Mouse (Mus musculus): ENCODE data around the gene Celf1.

DNA sequence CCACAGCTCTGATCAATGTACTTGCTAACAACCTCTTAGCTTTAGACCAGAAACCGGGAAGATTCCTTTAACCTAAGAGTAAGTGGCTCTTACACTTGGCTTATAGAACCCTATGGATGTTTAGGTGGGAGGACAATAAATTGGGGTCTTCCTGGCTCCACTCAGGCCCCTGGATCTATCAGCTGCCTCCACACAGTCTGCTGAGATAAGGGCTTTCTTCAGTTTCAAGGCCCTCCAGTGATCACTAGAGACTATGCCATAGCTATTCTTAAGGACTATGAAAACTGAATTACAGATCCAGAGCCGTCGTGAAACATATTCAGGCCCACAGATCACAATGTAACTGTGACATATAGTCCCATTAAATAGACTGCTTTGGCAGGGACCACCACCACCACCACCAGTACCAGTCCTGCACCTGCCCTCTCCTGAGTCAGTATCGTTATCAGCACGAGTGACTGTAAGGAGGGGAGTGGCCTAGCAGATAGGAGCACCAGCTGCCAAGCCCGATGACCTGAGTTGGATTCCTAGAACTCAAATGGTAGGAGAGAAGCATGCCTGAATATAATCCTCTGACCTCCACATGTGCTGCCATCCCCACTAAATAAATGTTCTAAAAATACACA is 46.4 kb upstream of the Celf1 start:
- TF ChIP-seq ETS1 (conservative IDR thresholded peaks at IDR 0.05; ENCODE audit: low read depth, low read length) = no peak
- no peak for TF ChIP-seq MAZ (IDR thresholded peaks at IDR 0.05; ENCODE audit: low read depth, low read length)
- no peak for TF ChIP-seq POLR2A (IDR thresholded peaks at IDR 0.05; ENCODE audit: low read depth, low read length)
- no peak for TF ChIP-seq EP300 (IDR thresholded peaks at IDR 0.05; ENCODE audit: low read length)
- TF ChIP-seq BHLHE40 (IDR thresholded peaks at IDR 0.05; ENCODE audit: low read depth, low read length) = no peak
- no peak for TF ChIP-seq SMC3 (IDR thresholded peaks at IDR 0.05; ENCODE audit: low read depth, low read length)
- no peak for TF ChIP-seq CTCF (conservative IDR thresholded peaks at IDR 0.05 in 1 of 2, IDR thresholded peaks at IDR 0.05 in 1 of 2; ENCODE audit: low read depth in 2 of 2, low read length in 2 of 2)
- no peak for TF ChIP-seq ZNF384 (IDR thresholded peaks at IDR 0.05; ENCODE audit: low read depth, low read length)
- TF ChIP-seq USF2 (conservative IDR thresholded peaks at IDR 0.05; ENCODE audit: low read depth, low read length) = no peak
- no peak for TF ChIP-seq ELF1 (IDR thresholded peaks at IDR 0.05; ENCODE audit: low read depth, low read length)
- no peak for TF ChIP-seq HCFC1 (IDR thresholded peaks at IDR 0.05; ENCODE audit: low read depth, low read length)
- no peak for TF ChIP-seq NRF1 (IDR thresholded peaks at IDR 0.05; ENCODE audit: low read depth, low read length)
